Mouse (Mus musculus) heart, adult 2 months (tissue): ENCODE results near the gene Kank1.

Experiments used
- CTCF ChIP-seq: fragments of 200-600 bp; IDR thresholded peaks from 2 replicates; pipeline ENCODE4 v1.8.1; 2022; ENCODE audit warnings: antibody characterized with exemption, mild to moderate bottlenecking, moderate library complexity
- EP300 ChIP-seq: fragments of 200-500 bp; IDR thresholded peaks from 2 replicates; pipeline ENCODE4 v1.6.1; 2011; ENCODE audit warnings: low read depth, low read length, control low read depth; ENCODE audit not compliant: insufficient read depth
- POLR2A ChIP-seq: fragments of 200-500 bp; IDR thresholded peaks from 2 replicates; pipeline ENCODE4 v1.6.1; 2011; ENCODE audit warnings: mild to moderate bottlenecking, low read depth, low read length, control low read depth; ENCODE audit not compliant: insufficient read depth

- TF ChIP-seq CTCF, result no peak
- TF ChIP-seq EP300, result no peak
- TF ChIP-seq POLR2A, result no peak
Observed at GRCm38 (mm10) chr19:25324265-25324664, 87.5 kb downstream of the Kank1 start.
